Mouse (Mus musculus): ENCODE measurements around the gene Alppl2. TPM values are rescaled to one million over a fixed set of nuclear protein-coding genes. Genes with fewer than 3 reads are reported as not detected.

Gene Alppl2
- polyA plus RNA-seq, 1 experiment = not detected

- TF ChIP-seq POLR2A (IDR thresholded peaks at IDR 0.05; ENCODE audit: low read depth, low read length) (no peak), CTCF (IDR thresholded peaks at IDR 0.05; ENCODE audit: extremely low read depth, insufficient read depth, insufficient read length, insufficient replicate concordance) (no peak)
- no peaks in the 10 kb centered on the region for H3K36me3 ChIP-seq (ENCODE audit: control insufficient read depth, insufficient read depth, low read length)
- WGBS = 91% methylated on average over 4 of the region's 4 CpGs
- no peak overlapping the region for H3K4me3 ChIP-seq (ENCODE audit: extremely low read depth, insufficient read depth, insufficient read length)
- H3K27ac ChIP-seq (ENCODE audit: insufficient read depth, low read length) = no peak overlapping the region
- H3K4me1 ChIP-seq (ENCODE audit: control insufficient read depth, insufficient read depth, insufficient read length) = no peaks in the 10 kb centered on the region
- no peak for DNase-seq (ENCODE audit: low read depth in 1 of 2, low spot score in 2 of 2)
- H3K27me3 ChIP-seq (ENCODE audit: control insufficient read depth, insufficient read depth, low read length) = no peaks in the 10 kb centered on the region
Measured at GRCm38 (mm10) chr1:87108564-87108963, 18.8 kb upstream of the Alppl2 start.

GRCm38 (mm10) chr1:87106536-87106935 is 16.8 kb upstream of the Alppl2 start:
- H3K27ac ChIP-seq (ENCODE audit: insufficient read depth, low read length) = no peak overlapping the region
- H3K4me1 ChIP-seq (ENCODE audit: control insufficient read depth, insufficient read depth, insufficient read length) = no peaks in the 10 kb centered on the region
- no peak for DNase-seq (ENCODE audit: low read depth in 1 of 2, low spot score in 2 of 2)
- no peaks in the 10 kb centered on the region for H3K36me3 ChIP-seq (ENCODE audit: control insufficient read depth, insufficient read depth, low read length)
- H3K4me3 ChIP-seq (ENCODE audit: extremely low read depth, insufficient read depth, insufficient read length) = no peak overlapping the region
- no peaks in the 10 kb centered on the region for H3K27me3 ChIP-seq (ENCODE audit: control insufficient read depth, insufficient read depth, low read length)
- WGBS = 79% methylated on average over 8 of the region's 8 CpGs
- TF ChIP-seq POLR2A (IDR thresholded peaks at IDR 0.05; ENCODE audit: low read depth, low read length) = no peak
- TF ChIP-seq CTCF (IDR thresholded peaks at IDR 0.05; ENCODE audit: extremely low read depth, insufficient read depth, insufficient read length, insufficient replicate concordance) = no peak

GRCm38 (mm10) chr1:87103936-87104335 is 14.2 kb upstream of the Alppl2 start:
- TF ChIP-seq CTCF (IDR thresholded peaks at IDR 0.05; ENCODE audit: extremely low read depth, insufficient read depth, insufficient read length, insufficient replicate concordance) (no peak), POLR2A (IDR thresholded peaks at IDR 0.05; ENCODE audit: low read depth, low read length) (no peak)
- no peaks in the 10 kb centered on the region for H3K27me3 ChIP-seq (ENCODE audit: control insufficient read depth, insufficient read depth, low read length)
- no peaks in the 10 kb centered on the region for H3K4me1 ChIP-seq (ENCODE audit: control insufficient read depth, insufficient read depth, insufficient read length)
- WGBS = 79% methylated on average over 1 of the region's 1 CpGs
- H3K4me3 ChIP-seq (ENCODE audit: extremely low read depth, insufficient read depth, insufficient read length) = no peak overlapping the region
- no peak for DNase-seq (ENCODE audit: low read depth in 1 of 2, low spot score in 2 of 2)
- no peaks in the 10 kb centered on the region for H3K36me3 ChIP-seq (ENCODE audit: control insufficient read depth, insufficient read depth, low read length)
- H3K27ac ChIP-seq (ENCODE audit: insufficient read depth, low read length) = no peak overlapping the region

- no peaks in the 10 kb centered on the region for H3K27me3 ChIP-seq (ENCODE audit: control insufficient read depth, insufficient read depth, low read length)
- no peak overlapping the region for H3K4me3 ChIP-seq (ENCODE audit: extremely low read depth, insufficient read depth, insufficient read length)
- no peak for DNase-seq (ENCODE audit: low read depth in 1 of 2, low spot score in 2 of 2)
- 83% methylated on average over 3 of the region's 3 CpGs for WGBS
- no peak overlapping the region for H3K27ac ChIP-seq (ENCODE audit: insufficient read depth, low read length)
- TF ChIP-seq CTCF (IDR thresholded peaks at IDR 0.05; ENCODE audit: extremely low read depth, insufficient read depth, insufficient read length, insufficient replicate concordance) (no peak), POLR2A (IDR thresholded peaks at IDR 0.05; ENCODE audit: low read depth, low read length) (no peak)
- no peaks in the 10 kb centered on the region for H3K36me3 ChIP-seq (ENCODE audit: control insufficient read depth, insufficient read depth, low read length)
- no peaks in the 10 kb centered on the region; the same call in 1 of the 2 replicates for H3K4me1 ChIP-seq (ENCODE audit: control insufficient read depth, insufficient read depth, insufficient read length)
Measured at GRCm38 (mm10) chr1:87102114-87102513, 12.4 kb upstream of the Alppl2 start.

GRCm38 (mm10) chr1:87101411-87101810 is 11.7 kb upstream of the Alppl2 start, which contains the start of gene Alpi:
TSS of gene Alpi (minus strand) at chr1:87101606.
- Histone ChIP-seq H3K27ac (ENCODE audit: insufficient read depth, low read length) (no peak within 1 kb of the TSS), H3K36me3 (ENCODE audit: control insufficient read depth, insufficient read depth, low read length) (no peaks in the 10 kb centered on the region), H3K4me1 (ENCODE audit: control insufficient read depth, insufficient read depth, insufficient read length) (no peaks in the 10 kb centered on the region; the same call in 1 of the 2 replicates), H3K4me3 (ENCODE audit: extremely low read depth, insufficient read depth, insufficient read length) (no peak within 1 kb of the TSS), H3K27me3 (ENCODE audit: control insufficient read depth, insufficient read depth, low read length) (no peaks in the 10 kb centered on the region)
- DNase-seq (ENCODE audit: low read depth in 1 of 2, low spot score in 2 of 2) = no peak
- 94% methylated on average over 1 of the region's 1 CpGs for WGBS
- TF ChIP-seq POLR2A (IDR thresholded peaks at IDR 0.05; ENCODE audit: low read depth, low read length) = no peak
- TF ChIP-seq CTCF (IDR thresholded peaks at IDR 0.05; ENCODE audit: extremely low read depth, insufficient read depth, insufficient read length, insufficient replicate concordance) = no peak

GRCm38 (mm10) chr1:87098358-87098975 is 8.7 kb upstream of the Alppl2 start:
- H3K36me3 ChIP-seq (ENCODE audit: control insufficient read depth, insufficient read depth, low read length) = no peaks in the 10 kb centered on the region
- TF ChIP-seq POLR2A (IDR thresholded peaks at IDR 0.05; ENCODE audit: low read depth, low read length) (no peak), CTCF (IDR thresholded peaks at IDR 0.05; ENCODE audit: extremely low read depth, insufficient read depth, insufficient read length, insufficient replicate concordance) (peak; percentile 53; the same call in 1 of the 2 replicates)
- H3K27ac ChIP-seq (ENCODE audit: insufficient read depth, low read length) = no peak overlapping the region
- no peak overlapping the region for H3K4me3 ChIP-seq (ENCODE audit: extremely low read depth, insufficient read depth, insufficient read length)
- no peak for DNase-seq (ENCODE audit: low read depth in 1 of 2, low spot score in 2 of 2)
- 19% methylated on average over 30 of the region's 30 CpGs for whole genome bisulfite sequencing
- no peaks in the 10 kb centered on the region; the same call in 1 of the 2 replicates for H3K4me1 ChIP-seq (ENCODE audit: control insufficient read depth, insufficient read depth, insufficient read length)
- H3K27me3 ChIP-seq (ENCODE audit: control insufficient read depth, insufficient read depth, low read length) = no peaks in the 10 kb centered on the region

- no peak for DNase-seq (ENCODE audit: low read depth in 1 of 2, low spot score in 2 of 2)
- TF ChIP-seq POLR2A (IDR thresholded peaks at IDR 0.05; ENCODE audit: low read depth, low read length) = no peak
- TF ChIP-seq CTCF (IDR thresholded peaks at IDR 0.05; ENCODE audit: extremely low read depth, insufficient read depth, insufficient read length, insufficient replicate concordance) = no peak
- 81% methylated on average over 8 of the region's 8 CpGs for WGBS
- Histone ChIP-seq H3K4me3 (ENCODE audit: extremely low read depth, insufficient read depth, insufficient read length) (no peak overlapping the region), H3K27me3 (ENCODE audit: control insufficient read depth, insufficient read depth, low read length) (no peaks in the 10 kb centered on the region), H3K27ac (ENCODE audit: insufficient read depth, low read length) (no peak overlapping the region), H3K4me1 (ENCODE audit: control insufficient read depth, insufficient read depth, insufficient read length) (no peaks in the 10 kb centered on the region; the same call in 1 of the 2 replicates), H3K36me3 (ENCODE audit: control insufficient read depth, insufficient read depth, low read length) (no peaks in the 10 kb centered on the region)
Measured at GRCm38 (mm10) chr1:87095642-87096041, 5.9 kb upstream of the Alppl2 start.
